Mouse (Mus musculus): ENCODE results near the gene Pate2.

Pate2 gene

DNA sequence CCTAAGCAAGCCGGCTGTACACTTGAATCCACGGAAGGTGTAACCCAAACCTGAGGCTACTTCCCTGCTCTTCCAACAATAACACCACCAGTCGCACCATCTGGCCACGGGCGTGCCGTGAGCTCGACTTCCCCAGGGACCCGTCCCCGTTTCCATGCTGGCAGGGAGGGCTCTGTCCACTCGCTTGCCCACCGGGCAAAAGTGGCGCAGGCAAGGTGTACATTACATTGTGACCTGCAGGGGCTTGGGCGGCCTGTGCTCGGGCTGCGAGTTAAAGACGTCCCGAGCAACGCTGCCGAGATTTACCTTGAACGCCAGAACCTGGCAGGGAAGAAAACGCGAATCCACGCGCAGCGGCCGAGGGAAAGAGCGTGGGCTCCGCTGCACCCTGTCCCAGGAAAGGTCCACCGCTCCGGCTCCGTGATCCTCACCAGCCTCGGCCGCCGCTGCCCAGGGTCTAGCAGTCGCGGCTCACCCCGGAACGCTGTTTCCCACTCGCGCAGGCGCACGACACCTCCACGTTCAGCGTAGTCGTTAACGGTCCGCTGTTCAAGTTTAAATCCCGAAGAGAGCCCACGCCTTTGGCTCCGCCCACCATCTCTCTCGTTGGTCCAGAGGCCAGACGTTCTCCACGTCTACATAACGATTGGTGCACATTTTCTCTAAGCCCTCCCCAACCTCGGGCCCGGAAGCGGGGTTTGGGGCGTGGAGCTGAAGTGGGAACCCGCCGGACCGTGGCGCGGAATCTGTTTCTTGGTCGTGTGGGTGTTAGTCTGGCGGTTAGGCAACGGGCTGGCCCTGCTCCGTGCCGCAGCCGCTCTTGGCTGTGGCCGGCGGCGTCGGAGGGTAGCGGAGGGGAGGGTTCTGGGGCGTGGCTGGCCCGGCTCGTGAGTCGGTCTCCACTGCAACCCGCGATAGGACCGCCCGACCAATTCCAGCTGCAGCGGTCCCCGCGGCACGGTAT lies at the start of gene Pate2, which contains the start of gene Hyls1:
TSS of gene Pate2 (plus strand) at position 714 of the 964 bp plus-strand sequence.
TSS of gene Hyls1 (minus strand) at position 828 of the 964 bp plus-strand sequence.
- in situ Hi-C loops (cut with MboI): loop anchor here (25.0 kb wide), 1 partner anchor 1167 kb away; the partner anchor contains the start of gene Chek1

- in situ Hi-C loops (cut with MboI): no loop called here
Measured at GRCm38 (mm10) chr9:35520631-35521348, 49.3 kb upstream of the Pate2 start.

GRCm38 (mm10) chr9:35522241-35522640 lies 47.8 kb upstream of the Pate2 start:
- in situ Hi-C loops (cut with MboI): no loop called here

- in situ Hi-C loops (cut with MboI): no loop called here
Measured at GRCm38 (mm10) chr9:35522821-35523515, 47.1 kb upstream of the Pate2 start.

GRCm38 (mm10) chr9:35523541-35523940 lies 46.5 kb upstream of the Pate2 start:
- in situ Hi-C loops (cut with MboI): no loop called here

- in situ Hi-C loops (cut with MboI): no loop called here
Measured at GRCm38 (mm10) chr9:35523941-35524411, 46.1 kb upstream of the Pate2 start.

GRCm38 (mm10) chr9:35529141-35529540 lies 40.9 kb upstream of the Pate2 start:
- in situ Hi-C loops (cut with MboI): no loop called here

DNA sequence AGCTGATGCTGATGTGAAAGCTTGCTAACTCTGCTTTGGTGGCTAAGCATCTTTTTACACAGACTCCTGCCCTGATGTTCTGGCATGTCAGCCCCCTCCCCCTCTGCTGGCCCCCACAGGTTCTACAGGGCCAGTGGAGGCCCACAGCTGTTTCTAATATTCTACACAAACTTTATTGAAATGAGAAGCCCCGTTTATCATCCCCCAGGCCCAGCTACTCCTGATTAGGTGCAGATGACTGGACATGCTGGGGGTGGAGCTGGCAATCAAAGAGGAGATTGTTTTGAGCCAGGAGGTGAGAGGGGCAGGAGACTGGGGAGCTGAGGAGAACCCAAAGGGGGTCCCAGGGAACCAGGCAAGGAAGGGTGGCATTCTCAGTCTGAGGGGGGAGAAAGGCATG lies 40.3 kb upstream of the Pate2 start:
- in situ Hi-C loops (cut with MboI): no loop called here

DNA sequence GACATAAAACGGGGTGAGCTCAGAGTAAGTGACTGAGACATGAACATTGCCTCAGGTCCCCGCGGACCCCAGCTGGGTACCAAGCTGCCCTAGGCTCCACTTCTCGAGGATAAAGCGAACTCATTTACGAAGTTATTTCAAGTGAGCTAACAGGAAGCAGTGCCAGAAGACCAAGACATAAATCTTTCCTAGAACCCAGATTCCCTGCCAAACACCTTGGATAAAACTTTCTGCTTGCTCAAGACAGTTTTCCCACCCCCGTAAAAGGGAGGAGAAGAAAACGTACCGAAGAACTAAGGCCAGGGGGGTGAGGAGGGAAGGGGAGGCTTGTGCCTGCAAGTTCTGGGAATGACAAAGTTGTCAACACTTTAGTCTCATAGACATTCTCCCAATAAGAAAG lies 36.8 kb upstream of the Pate2 start:
- in situ Hi-C loops (cut with MboI): no loop called here

GRCm38 (mm10) chr9:35535110-35535509 lies 35.0 kb upstream of the Pate2 start:
- in situ Hi-C loops (cut with MboI): no loop called here

- in situ Hi-C loops (cut with MboI): no loop called here
Measured at GRCm38 (mm10) chr9:35535876-35536275, 34.2 kb upstream of the Pate2 start.

- in situ Hi-C loops (cut with MboI): no loop called here
Measured at GRCm38 (mm10) chr9:35539001-35539750, 30.9 kb upstream of the Pate2 start.

DNA sequence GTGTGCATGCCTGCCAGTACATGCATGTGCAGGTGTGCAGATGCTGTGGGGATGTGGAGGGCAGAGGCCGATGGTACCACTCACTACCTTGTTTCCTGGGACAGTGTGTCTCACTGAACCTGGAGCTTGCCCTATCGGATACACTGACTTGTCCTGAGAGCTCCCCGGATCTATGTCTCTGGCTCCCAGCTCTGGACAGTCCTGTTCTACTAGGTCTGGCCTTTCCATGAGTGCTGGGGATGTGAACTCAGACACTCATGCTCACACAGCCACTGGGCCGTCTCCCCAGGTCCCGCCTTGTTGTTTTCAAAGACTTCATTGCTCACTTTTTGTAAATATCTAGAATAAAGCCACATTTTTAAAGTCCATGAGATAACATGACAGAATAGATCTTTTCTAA lies 29.1 kb upstream of the Pate2 start:
- in situ Hi-C loops (cut with MboI): loop anchor here (5.0 kb wide), 1 partner anchor 259 kb away; no protein-coding TSS in a partner anchor

- in situ Hi-C loops (cut with MboI): loop anchor here (5.0 kb wide), 1 partner anchor 259 kb away; no protein-coding TSS in a partner anchor
Measured at GRCm38 (mm10) chr9:35541488-35541887, 28.6 kb upstream of the Pate2 start.

GRCm38 (mm10) chr9:35541941-35542340 lies 28.1 kb upstream of the Pate2 start:
- in situ Hi-C loops (cut with MboI): loop anchor here (5.0 kb wide), 1 partner anchor 260 kb away; no protein-coding TSS in a partner anchor

GRCm38 (mm10) chr9:35543099-35543860 lies 26.8 kb upstream of the Pate2 start:
- in situ Hi-C loops (cut with MboI): loop anchor here (5.0 kb wide), 1 partner anchor 261 kb away; no protein-coding TSS in a partner anchor

DNA sequence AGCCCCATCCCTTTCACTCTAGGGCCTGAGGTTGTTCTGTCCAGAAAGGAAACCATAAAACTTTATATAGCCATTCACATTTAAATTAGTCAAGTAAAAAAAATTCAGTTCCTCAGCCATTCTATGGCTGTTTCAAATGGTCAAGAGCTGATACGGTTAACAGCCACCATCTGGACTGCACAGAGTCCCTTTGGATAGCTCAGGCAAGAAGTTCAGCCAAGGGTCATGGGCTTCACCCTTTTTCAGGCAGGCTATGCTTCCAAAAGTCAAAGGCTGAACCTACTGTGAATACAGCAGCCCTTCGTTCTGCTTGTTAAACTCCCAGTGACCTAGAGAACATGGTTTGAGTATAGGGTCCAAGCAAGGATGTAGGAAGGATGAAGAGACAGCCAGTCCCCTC lies 25.4 kb upstream of the Pate2 start:
- in situ Hi-C loops (cut with MboI): loop anchor here (5.0 kb wide), 1 partner anchor 262 kb away; no protein-coding TSS in a partner anchor

DNA sequence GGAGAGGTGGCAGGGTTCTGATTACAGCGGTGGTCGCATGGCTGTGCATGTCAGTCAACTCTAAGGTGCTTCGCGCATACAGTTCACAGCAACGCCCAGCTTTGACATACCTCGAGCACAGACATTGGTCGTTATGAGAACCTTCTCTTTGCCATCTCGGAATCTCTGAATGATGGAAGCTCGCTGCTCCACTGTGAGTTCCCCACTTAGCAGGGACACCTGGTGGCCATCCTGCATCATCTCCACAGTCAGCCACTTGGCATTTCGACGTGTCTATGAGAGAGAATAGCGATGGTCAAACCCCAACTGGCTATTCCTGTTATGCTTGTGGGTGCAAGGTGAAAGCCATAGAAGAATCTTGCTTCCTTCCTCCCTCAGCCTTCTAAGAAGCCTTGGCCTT lies 24.4 kb upstream of the Pate2 start:
- in situ Hi-C loops (cut with MboI): no loop called here

GRCm38 (mm10) chr9:35546745-35547144 lies 23.3 kb upstream of the Pate2 start:
- in situ Hi-C loops (cut with MboI): no loop called here

DNA sequence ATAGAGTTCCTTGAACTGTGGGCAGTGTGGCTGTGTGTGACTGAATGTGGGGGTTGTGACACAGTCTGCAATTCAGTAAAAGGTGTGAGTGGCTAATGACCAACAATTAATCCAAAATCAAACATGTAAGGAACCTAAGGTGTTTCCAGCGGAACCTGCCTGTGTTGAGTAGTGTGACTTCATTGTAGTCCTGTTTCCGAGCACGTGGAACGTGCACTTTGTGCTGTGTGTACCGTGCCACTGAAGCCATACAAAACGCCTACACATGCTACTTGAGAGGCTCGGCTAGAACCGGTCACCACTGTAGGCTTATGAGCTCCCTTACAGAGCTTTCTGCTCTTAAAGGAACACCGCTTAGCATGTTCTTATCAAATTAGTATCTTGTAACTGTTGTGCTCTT lies 21.6 kb upstream of the Pate2 start:
- in situ Hi-C loops (cut with MboI): no loop called here

All from mature B cell (primary cell).